Mouse (Mus musculus): ENCODE measurements at regions not wholly inside any gene's neighbourhood (a gene's known extent, or its start where the extent isn't known, plus 50 kb on each side); places are given as distances from the start of the nearest gene placed in this dataset.

DNA sequence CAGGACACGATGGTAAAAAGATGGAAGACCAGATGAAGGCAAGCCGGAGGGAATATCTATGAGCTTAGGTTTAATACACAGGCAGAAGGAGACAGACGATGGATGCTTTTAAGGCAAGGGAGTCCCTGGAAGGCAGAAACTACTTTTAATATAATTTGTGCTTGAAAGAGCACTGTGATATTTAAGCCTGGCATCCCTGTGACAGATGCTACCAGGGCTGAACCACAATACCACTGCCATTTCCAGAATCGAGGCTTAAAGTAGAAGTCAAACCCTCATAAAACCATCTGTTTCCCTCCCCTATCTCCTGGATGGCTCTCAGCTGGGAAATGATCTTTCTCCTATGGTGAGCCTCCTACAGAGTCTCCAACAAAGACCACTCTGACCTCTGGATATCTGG lies 149.1 kb upstream of the Btg1 start:
- 0 out of 2 replicates have a peak, but pooled peaks have one; percentile 20 for ATAC-seq (replicated peaks; ENCODE audit: low FRiP score, poor library complexity, severe bottlenecking)

DNA sequence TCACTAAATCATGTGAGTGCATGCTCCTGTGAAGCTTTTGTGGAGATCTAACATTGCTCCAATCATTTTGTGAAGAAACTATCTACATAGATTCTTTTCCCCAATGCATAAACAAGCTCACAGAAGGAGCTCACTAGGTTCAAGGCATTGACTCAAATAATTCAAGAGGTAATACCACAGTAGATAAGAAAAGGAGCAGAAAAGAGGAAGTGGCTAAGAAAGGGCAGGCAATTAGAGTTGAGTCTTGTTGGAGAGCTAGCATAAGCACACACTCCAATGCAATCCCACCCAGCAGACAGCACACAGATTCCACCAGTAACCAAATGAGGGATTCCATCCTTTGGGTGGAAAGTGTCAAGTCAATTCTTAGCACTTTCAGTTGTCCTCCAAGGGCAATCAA lies 145.3 kb upstream of the Btg1 start:
- ATAC-seq (replicated peaks; ENCODE audit: low FRiP score, poor library complexity, severe bottlenecking) = no peak

DNA sequence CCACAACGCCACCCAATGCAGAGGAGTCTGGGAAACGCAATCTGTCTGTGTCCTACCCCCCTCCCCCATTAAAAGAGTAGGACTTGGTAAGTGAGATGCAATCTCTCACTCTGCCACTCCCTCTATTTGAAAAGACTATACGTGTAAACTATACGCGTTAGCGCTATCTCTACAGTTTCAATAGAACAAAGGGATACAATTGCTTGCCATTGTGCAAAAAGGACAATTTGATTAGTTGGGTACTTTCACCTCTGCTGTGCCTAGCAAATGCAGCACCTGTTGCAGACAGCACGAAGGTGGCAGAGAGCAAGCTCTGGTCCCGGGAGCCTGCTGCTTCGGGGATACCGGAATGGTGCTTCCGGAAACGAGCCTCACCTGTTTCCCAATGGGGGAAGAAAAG lies 137.5 kb upstream of the Btg1 start:
- ATAC-seq (replicated peaks; ENCODE audit: low FRiP score, poor library complexity, severe bottlenecking) = no peak

DNA sequence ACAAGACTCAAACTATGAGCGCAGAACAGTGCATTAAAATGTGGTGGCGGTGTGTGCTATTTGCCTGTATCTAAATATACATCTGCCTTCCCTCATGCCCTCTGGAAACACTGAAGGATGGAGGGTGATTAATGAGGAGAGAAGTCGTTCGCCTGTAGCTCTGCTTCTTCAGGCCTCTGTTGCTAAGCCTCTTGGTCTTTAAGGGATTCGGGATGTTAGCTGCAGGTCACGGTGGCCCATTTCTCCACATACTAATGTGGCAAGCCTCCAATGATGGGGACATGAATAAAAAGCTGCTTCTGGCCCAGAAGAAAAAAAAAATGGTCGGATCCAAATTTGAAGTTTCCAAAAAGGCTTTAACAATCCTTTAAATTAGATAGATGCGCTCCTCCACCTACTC lies 137.0 kb upstream of the Btg1 start:
- ATAC-seq (replicated peaks; ENCODE audit: low FRiP score, poor library complexity, severe bottlenecking) = no peak

DNA sequence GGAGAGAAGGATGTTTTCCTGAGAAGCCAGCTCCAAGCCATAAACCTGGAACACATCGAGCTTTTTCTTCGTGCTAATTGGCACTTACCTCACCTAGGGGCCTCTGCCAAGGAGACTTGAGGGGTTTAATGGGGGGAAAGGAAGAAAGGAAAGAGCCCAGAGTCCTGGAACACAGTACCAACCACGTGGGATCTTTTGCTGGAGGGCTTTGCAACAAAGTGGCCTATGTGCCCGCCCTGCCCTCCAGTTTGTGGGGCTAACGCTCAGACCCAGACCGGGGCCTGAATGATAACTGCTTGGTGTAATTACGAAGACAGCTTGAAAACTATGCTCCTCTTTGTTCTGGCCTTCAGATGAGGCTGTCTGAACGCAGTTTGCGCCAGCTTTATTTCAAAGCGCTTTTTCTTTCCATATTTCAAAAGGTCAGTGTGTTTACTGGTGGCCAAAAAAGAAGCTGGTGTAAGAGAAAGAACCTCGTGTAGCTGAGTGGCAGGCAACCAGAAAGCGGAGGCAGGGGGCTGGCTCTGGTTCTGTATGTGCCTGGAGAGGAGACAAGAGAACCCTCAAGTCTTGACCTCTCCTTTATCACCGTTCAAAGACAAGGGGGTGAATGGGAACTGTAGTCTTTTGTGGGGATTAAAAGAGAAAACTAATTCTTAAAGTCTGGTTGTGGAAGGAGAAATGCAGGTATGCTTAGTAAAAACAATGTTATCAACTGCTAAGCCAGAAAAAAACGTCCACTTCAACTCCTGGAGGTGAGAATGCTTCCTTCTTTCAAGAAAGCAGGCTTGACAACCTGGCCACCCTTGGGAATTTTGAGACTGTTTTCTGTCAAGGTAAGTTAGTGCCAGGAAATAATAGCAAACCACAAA lies 136.1 kb upstream of the Btg1 start:
- no peak for ATAC-seq (replicated peaks; ENCODE audit: low FRiP score, poor library complexity, severe bottlenecking)

DNA sequence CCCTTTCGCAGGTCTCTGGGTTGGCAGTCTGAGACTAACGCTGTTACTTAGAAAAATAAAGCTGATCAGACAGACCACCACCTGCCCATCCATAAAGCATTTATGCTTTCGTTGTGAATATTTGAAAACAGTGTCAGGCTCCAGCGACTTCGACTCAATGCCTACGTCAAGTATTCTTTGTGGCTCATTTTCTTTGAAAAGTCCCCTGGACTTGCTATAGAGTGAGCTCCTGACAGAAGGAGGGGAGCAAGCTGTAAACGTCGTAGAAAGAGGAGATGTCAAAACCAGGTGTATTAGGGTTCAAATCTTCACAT lies 135.5 kb upstream of the Btg1 start:
- ATAC-seq (replicated peaks; ENCODE audit: low FRiP score, poor library complexity, severe bottlenecking) = no peak

DNA sequence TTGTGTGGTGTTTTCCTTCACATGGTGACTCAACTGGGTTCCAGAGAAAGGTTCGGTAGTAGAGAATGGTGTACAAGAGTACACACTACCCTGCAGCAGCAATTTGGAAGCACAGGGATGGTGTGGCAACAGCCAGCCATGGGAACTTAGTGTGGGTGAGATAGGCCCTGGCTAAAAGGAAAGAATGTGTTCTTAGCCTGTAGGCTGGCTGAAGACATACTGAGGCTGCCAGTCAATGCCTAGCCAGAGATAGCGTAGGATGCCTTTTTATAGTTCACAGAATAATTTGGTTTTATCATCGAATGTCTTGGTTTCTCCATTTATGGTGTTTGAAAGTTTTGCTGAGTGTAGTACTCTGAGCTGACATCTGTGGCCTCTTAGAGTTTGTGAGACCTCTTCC lies 130.1 kb upstream of the Btg1 start:
- ATAC-seq (replicated peaks; ENCODE audit: low FRiP score, poor library complexity, severe bottlenecking) = no peak

DNA sequence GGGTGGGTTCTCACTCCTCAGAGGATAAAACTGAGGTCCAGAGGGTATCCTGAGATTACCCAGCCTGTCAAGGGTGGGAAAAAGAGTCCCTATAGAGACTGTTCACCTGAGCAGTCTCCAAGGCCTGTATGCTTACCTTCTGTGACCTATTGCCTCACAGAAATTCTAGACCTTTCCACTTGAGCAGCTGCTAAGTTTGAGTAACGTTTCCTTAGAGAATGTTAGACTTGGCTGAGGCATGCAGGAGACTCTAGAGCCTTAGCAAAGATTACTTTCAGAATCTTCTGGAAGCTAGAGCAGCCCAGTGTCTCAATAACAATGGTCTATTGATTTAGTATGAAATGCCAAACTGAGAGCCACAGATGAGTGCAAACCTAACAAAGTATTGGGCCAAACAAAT lies 123.1 kb upstream of the Btg1 start:
- no peak for ATAC-seq (replicated peaks; ENCODE audit: low FRiP score, poor library complexity, severe bottlenecking)

DNA sequence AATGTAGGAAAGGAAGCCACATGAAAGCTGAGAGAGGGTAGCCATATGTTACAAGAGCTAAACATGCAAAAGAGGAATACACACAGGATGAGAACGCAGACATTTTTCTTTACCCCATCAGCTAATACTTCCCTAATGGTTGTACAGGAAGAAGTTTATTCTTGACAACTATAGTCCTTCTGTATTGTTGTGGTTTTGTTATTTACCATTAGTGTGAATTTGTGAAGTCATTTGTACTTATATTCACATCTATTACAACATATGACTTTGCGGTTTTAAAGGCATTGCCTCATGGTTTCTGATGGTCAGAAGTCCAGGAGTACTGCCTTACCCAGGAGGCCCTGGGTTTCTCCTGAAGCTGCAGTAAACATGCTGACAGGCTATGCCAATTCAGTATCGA lies 120.1 kb upstream of the Btg1 start:
- ATAC-seq (replicated peaks; ENCODE audit: low FRiP score, poor library complexity, severe bottlenecking) = no peak

DNA sequence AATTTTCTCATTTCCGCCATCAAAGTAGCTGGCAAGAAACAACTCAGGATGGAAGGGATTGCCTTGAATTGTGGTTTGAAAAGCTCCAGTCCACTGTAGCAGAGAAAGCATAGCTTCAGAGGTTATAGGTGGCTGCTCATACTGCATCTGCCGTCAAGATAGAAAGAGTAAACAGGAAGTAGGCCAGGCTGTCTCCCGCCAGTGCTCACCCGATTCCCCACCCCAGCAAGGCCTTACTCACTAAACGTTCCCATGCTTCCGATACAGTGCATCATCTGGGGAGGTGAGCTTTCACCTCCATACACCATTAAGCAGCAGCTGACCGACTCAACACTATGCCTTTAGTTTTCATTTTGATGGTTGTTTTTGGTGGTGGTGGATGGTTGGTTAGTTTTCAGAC lies 119.3 kb upstream of the Btg1 start:
- no peak for ATAC-seq (replicated peaks; ENCODE audit: low FRiP score, poor library complexity, severe bottlenecking)

DNA sequence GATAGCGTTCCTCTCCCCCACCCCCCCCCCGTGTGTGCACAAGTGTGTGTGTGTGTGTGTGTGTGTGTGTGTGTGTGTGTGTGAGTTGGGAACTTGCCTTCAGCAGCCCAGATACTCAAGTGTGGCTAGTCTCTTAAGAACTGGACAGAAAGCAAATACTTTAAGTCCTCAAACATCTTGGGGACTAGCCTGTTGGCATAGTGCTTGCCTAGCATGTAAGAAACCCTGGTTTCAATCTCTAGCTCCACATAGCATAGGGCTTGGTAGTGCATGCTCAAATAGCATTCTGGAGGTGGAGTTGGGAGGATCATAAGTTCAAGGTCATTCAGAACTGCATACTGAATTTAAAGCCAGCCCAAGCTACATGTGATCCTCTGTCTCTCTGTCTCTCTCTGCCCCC lies 117.5 kb upstream of the Btg1 start:
- ATAC-seq (replicated peaks; ENCODE audit: low FRiP score, poor library complexity, severe bottlenecking) = no peak

DNA sequence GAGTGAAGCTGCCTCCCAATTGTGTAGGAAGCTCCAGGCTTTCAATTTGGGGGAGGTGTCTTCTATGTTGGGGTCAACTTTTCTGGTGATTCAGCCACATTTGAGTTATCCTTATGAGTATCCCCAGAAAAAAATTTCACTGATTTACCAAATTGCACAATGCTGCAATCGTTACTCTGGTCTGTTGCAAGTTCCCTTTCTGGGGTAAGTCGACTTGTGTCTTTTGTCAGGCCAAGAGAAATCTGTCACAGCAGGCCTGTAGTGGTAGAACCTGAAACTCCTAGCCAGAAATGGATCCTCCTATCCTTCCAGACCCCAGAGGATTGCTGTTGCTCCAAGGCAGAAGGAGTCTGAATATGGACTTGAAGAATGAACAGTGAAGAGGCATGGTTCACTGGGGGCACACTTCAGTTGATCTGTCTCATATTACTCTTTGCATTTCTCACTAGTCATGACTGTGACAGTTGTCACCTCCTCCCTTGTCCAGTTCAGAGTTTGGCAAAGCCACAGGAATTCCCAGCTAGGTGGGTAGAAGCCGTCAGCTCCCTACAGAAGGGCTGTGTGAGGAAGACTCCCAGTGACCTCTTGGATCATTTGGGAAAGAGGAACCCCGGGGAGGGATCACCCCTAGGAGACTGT lies 114.6 kb upstream of the Btg1 start:
- ATAC-seq (replicated peaks; ENCODE audit: low FRiP score, poor library complexity, severe bottlenecking) = no peak

DNA sequence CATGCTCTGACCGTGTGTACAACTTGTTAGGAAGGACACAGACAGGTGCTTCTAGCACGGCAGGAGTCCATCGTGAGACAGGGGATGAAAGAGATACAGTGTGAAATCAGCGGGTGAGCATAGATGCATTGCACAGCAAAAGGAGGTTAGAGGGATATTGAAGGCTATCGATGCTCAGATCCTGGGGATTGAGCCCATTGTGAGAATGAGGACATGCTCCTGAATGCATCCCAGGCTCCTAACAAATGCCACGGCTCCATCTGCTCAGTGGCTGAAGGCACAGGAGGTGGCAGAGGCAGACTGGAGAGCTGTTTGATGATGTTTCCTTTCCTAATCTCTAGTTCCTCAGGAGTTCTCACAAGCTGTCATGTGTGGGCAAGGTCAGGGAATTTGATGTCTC lies 114.1 kb upstream of the Btg1 start:
- ATAC-seq (replicated peaks; ENCODE audit: low FRiP score, poor library complexity, severe bottlenecking) = no peak

DNA sequence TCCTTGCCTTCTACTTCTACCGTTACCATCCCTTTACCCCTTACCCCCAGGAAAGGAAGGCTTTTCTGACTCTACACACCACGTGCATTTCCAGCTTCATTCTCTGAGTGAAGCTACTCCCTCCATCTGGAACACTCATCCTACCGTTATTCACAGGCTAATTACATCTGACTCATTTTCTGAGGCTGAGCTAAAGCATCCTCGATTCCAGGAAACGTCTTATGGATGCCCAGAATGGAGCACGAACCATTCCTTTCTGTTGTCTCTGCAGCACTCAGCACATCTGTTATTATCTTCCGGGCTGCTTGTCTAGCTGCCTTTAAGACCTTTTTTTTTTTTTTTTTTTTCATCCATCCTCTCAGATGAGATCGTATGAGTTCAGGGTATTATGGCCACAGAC lies 112.5 kb upstream of the Btg1 start:
- no peak for ATAC-seq (replicated peaks; ENCODE audit: low FRiP score, poor library complexity, severe bottlenecking)

DNA sequence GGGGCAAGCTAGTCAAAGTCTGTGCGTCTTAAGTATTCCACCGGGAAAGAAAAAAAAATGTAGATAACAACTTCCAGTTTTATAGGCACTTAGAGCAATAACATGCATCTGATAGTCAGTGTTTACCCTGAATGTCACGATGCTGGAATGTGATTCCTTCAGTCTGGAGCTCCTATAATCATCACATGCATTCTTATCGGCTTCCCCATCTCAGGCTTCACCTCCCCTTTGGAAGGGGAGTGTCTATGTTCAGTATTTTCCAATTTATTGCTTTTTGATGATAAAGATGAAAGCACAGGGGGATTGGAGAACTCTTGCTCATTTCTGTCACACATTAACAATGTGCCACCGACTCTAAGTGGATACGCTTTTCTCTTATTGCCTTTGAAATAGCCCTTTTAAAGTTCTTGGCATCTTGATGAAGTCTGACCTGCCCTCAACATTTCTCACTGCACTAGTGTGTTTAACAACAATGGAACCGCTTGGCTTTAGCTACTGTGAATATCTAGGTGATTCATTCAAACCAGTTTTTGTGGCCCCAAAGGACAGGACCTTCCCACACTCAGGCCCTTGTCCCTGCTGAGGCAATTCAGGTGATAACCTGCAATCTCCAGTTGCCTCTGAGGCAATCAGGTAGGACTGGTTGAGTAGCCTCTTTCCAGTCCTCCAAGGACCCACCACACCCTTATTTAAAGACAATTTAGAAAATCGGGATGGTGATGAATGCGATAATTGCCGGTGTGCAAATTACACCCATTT lies 101.5 kb upstream of the Btg1 start:
- ATAC-seq (replicated peaks; ENCODE audit: low FRiP score, poor library complexity, severe bottlenecking) = no peak

DNA sequence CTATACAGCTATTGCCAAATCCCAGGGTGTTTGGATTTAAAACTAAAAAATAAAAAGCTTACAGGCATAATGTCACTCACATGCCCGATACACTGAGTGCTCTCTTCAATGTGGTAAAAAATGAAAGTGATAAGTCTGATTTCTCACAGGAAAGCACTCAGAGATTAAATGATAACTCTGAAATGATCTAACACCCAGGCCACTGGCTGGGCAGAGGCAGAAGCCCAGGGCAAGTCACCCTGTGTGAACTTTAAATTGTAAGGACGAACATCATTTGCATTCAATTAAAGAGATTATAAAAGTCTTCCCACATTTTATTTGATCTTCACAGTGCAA lies 100.9 kb upstream of the Btg1 start:
- ATAC-seq (replicated peaks; ENCODE audit: low FRiP score, poor library complexity, severe bottlenecking) = no peak

DNA sequence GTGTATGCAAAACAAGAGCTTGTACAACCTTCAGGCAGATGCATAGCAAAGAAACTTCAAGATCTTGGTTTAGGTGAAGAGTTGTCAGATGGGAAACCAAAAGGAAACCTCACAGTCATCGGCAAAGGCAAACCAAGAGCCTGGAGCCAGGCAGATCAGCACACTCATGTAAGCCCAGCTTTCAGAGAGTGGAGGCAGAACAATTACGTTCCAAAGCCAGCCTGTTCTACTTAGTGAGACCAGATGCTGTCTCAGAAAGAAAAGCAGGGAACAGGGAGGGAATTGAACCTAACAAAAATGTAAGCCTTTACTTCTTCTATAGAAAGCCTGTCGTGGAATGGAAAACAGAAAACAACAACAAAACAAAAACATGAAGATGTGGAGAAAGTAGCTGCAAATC lies 97.4 kb upstream of the Btg1 start:
- ATAC-seq (replicated peaks; ENCODE audit: low FRiP score, poor library complexity, severe bottlenecking) = no peak

DNA sequence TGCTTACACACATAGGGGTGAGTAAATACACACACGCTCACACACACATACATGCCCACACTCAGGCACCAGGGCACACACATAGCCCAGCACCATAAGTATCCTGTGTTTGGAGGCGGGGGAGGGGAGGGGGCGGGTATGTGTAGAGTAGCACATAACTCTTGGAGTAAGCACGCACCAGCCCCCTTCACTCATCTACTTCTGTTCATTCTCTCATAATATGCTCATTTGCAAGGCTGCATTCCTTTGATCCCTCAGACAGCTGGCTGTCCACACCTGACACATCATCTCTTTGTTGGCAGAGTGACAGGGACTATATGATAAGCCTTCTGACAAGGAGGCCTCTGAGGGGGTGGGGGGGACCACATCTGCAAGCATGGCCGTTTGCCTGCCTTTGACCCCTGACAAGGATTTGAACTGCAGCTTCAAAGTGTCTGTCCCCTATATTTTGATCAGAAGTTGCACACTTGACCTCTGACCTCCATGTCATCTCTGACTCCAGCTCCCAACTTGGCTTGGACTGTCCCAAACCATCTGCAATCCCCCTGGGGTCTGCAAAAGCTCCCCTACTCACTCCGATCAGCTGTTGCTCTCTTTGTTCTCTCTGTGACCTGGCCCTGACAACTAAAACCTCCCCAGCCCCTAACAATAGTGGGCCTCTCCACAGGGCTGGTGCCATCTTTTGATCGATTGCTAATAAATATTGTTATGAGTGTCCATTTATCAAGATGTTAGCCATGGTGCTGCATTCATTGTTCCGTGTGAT lies 95.6 kb upstream of the Btg1 start:
- ATAC-seq (replicated peaks; ENCODE audit: low FRiP score, poor library complexity, severe bottlenecking) = no peak

DNA sequence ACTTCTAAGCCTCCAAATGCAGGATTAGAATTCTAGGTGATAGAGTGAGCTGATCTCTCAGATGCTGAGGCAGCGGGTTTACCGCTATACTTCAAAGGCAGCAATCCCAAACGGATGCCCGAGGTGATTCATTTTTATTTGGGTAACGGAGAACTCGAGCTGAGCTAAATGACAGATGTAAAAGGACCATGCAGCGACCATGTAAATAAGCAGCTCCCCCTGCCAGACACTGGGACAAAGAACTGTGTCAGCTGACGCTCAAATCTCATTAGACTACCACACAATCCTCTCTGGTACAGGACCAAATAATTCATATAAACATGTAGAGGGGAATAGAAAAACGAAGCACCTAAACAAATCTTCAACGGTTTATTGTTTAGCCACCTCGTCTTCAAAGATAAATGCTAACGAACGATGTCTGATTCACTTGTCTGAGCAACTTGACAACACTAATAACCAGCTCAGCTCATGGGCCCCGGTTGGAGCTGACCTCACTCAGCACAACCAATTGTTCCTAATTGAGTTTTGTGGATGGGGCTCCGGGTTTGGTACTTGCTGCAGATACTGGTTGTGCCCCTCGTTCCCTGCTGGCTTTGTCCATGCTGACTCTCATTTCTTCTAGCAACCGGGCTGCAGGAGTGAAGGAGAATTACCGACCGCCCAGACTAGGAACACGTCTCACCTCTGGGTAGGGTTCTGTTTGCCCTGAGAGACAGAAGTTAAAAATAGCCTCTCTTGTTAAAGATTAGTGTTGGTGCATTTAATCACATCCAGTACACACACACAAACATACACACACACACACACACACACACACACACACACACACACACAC lies 92.6 kb upstream of the Btg1 start:
- no peak for ATAC-seq (replicated peaks; ENCODE audit: low FRiP score, poor library complexity, severe bottlenecking)

DNA sequence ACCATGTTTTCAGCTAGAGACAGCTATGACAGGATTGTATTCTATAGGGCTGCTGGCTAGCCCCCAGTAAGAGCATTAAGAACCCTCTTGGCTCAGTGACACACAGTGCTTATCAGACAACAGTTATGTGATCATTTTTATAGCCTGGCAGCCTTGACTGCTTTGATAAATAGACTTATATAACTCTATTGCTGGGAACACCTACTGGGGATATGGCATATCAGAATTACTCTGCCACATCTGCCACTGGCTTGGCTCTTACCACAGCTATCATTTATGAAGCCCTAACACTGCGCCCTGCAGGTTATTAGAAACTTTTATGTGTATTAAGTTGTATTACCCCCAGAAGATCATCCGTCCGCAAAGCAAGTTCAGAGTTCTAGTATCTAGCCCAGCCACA lies 88.9 kb upstream of the Btg1 start:
- ATAC-seq (replicated peaks; ENCODE audit: low FRiP score, poor library complexity, severe bottlenecking) = no peak
